Mouse (Mus musculus) layer of hippocampus, postnatal 10 days (tissue): ENCODE data around the gene Thrap3. TPM values are rescaled to one million over a fixed set of nuclear protein-coding genes. Genes with fewer than 3 reads are reported as not detected.

Experiments
- total RNA-seq, 2 experiments: library from RNA; stranded (reverse); gene quantifications; 2 replicates each; pipeline ENCODE4 v1.2.3; 2021

Gene Thrap3
- total RNA-seq, 2 experiments from 2014 or later: 141 to 144 TPM

Other genes starting within 250 kb of the Thrap3 start
- gene Csf3r, start 178.2 kb downstream of the Thrap3 start, total RNA-seq: 1 to 10 TPM; 2.8 to 3.0 TPM
- gene Mrps15, start 155.8 kb downstream of the Thrap3 start, total RNA-seq: 10 to 100 TPM; 53.6 to 55.7 TPM
- 10 to 100 TPM; 43.2 to 53.0 TPM for gene Oscp1, start 144.2 kb downstream of the Thrap3 start, total RNA-seq
- gene Lsm10, start 106.1 kb downstream of the Thrap3 start, total RNA-seq: 10 to 100 TPM; 15.6 TPM
- 10 to 100 TPM; 19.7 to 20.7 TPM for gene Stk40, start 98.8 kb downstream of the Thrap3 start, total RNA-seq
- 10 to 100 TPM in 1 of 2 experiments, 1 to 10 TPM in 1; 6.7 to 10.4 TPM for gene Eva1b, start 55.0 kb downstream of the Thrap3 start, total RNA-seq
- gene Sh3d21, start 39.3 kb downstream of the Thrap3 start, total RNA-seq: 1 to 10 TPM; 1.0 to 1.1 TPM
- gene Map7d1, start 53.6 kb upstream of the Thrap3 start, total RNA-seq: 100 to 1,000 TPM; 204 to 206 TPM
- 10 to 100 TPM; 94.9 to 95.2 TPM for gene Trappc3, start 59.6 kb upstream of the Thrap3 start, total RNA-seq
- 1 to 10 TPM; 1.6 to 3.6 TPM for gene Col8a2, start 84.0 kb upstream of the Thrap3 start, total RNA-seq
- gene Adprhl2, start 118.9 kb upstream of the Thrap3 start, total RNA-seq: 10 to 100 TPM; 28.3 to 28.4 TPM
- gene Tekt2, start 122.9 kb upstream of the Thrap3 start, total RNA-seq: 1 to 10 TPM; 2.0 to 3.0 TPM
- gene Ago3, start 226.8 kb upstream of the Thrap3 start, total RNA-seq: 10 to 100 TPM; 29.0 to 36.1 TPM